Mouse (Mus musculus): ENCODE measurements around the gene Neurog2.

Neurog2 gene

GRCm38 (mm10) chr3:127642211-127642610 lies 9.3 kb downstream of the Neurog2 start:
- DNase-seq (ENCODE audit: low spot score in 2 of 2), result no peak

- no peak for DNase-seq (ENCODE audit: low spot score in 2 of 2)
Measured at GRCm38 (mm10) chr3:127646156-127646825, 13.4 kb downstream of the Neurog2 start.

GRCm38 (mm10) chr3:127651742-127652653 lies 19.1 kb downstream of the Neurog2 start:
- no peak for DNase-seq (ENCODE audit: low spot score in 2 of 2)

GRCm38 (mm10) chr3:127660712-127661111 lies 27.8 kb downstream of the Neurog2 start:
- DNase-seq (ENCODE audit: low spot score in 2 of 2), result no peak

- DNase-seq (ENCODE audit: low spot score in 2 of 2), result no peak
Measured at GRCm38 (mm10) chr3:127661646-127662531, 29.0 kb downstream of the Neurog2 start.

- DNase-seq (ENCODE audit: low spot score in 2 of 2), result no peak
Measured at GRCm38 (mm10) chr3:127679703-127680102, 46.8 kb downstream of the Neurog2 start.
